Mouse (Mus musculus): ENCODE results near the gene Susd1.

Gene Susd1

DNA sequence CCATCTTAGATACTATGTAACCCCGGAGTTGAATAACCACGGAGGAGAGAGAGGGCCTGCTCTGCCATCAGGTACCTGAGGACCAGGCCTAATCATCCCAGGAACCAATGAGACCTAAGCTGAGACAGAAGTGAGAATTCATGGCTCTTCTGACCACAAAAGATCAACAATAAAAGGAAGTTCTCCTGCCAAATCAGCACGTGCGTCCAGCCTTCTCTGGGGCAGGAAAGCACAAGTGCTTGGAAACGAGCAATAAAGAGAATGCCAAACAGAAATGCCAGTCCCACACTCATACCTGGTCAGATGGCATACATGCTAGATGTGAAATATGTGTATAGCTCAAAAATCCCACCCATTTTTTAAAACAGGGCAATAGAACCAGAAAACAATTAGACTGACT lies 58.6 kb downstream of the Susd1 start:
- DNase-seq = no peak

DNA sequence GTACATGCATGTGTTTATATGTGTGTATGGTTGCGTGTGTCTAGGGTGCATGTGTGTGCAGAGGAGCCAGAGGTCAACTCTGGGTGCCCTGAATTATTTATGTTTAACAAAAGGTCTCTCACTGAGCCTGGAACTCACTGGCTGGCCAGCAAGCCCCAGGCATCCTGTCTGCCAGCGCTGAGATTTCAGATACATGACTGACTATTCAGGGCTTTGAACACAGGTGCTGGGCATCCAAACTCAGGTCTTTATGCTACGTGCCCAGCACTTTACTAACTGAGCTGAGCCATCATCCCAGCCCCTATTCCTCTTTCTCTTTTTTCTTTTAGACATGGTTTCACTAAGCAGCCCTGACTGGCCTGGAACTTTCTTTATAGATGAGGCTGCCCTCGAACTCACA lies 59.8 kb downstream of the Susd1 start:
- no peak for DNase-seq

DNA sequence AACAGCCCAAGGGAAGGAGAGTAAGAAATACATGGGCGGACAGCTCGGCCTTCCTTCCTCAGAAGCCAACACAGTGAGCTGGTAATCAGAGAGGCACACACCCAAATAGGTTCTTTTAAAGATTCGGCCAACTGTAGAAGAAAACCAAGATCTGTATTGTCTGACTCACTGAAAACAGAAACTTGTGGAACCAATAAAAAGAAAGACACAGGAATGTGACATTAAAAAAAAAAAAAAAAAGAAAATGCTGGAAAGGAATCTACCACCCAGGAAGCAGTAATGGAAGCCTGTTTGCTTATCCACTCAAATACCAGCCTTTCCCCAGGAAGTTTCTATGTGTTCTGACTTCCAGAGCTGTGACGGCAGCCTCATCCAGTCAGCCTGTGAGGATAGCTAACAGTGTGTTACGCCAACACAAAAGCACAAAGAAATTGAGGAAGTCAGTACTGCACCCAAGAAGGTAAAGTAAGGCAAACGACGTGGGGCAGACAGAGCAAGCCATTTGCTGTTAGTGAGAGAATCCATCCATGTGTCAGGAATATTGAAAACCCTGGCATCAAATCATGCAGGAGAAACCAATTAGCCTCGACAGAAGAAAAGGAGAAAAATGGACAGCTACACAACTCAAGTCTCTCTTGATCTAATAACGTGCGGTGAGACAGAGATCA lies 64.0 kb downstream of the Susd1 start:
- no peak for DNase-seq

DNA sequence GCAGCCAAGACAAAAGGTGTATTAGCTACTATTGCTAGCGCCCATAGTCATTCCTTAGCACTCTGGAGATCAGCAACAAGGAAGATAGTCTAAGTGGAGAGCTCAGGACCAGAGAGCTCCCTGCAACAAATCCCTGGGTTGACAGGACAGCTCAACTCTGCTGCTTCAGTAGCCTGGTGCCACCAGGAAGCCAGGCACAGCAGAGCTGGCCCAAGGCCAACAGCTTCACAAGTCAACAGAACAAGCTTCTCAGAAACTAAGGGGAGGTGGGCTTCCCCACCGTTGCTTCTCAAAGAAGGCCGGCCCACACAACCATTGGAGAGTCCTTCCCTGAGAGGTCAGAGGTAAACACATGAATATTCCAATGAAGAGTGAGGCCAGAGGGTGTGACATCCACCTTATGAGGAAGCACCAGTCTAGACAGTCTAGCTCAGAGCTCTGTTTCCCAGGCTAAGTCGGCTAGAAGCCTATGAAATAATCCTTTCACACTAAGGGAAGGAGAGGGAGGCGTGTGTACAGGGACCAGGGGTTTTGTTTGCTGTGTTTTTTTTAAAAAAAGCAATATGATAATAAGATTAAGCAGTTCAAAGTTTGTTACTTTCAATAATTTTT lies 65.8 kb downstream of the Susd1 start:
- DNase-seq = peak; percentile 46

DNA sequence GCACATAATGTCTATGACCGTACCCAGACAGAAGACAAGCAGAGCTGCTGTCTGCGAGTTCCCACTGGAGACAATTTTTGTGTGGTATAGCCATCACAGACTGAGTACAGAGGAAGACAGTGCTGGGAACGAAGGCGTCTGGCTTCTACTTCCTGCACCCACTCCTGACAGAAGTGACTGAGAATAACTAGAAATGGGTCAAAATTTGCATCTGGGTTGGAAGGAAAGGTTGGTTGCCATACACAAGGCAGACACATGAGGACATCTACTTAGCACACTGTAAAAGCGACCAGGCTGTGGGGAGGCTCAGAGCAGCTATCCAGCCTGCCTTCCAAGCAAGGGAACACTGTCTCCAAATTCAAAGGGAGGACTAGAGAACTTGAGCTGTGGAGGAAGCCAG lies 66.5 kb downstream of the Susd1 start:
- DNase-seq = no peak

DNA sequence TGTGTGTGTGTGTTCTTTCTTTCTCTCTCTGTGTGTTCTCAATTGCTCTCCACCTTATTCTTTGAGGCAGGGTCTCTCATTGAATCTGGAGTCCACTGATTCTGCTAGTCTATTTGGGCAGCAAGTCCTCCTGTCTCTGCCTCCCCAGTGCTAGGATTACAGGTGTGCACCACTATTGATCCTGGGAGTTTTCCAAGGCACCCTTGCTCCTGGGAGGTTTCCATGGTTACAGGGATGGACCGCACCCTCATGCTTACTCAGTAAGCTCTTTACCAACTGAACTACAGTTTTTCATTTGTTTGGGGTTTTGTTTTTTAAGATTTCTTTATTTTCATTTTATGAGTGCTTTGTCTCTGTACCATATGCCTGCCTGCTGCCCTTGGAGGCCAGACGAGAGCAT lies 68.5 kb downstream of the Susd1 start:
- no peak for DNase-seq

DNA sequence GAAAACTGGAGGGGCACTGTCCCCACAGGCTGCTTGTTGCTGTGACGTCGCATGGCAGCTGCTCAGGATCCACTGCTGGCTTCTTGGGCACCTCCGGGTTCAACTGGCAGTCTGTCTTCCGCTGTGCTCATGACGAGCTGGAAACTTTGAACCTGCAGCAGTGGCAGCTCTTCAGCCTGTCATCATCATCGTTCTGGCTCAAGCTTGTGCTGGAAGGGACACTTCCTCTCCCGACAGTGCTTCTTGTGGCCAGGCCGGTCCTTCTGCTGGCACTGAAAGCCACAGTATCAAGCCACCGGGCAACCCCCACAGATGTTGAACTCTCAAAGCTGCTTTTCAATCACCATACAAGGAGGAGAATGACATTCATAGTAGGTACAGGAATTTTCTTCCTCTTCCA lies 70.3 kb downstream of the Susd1 start:
- no peak for DNase-seq

DNA sequence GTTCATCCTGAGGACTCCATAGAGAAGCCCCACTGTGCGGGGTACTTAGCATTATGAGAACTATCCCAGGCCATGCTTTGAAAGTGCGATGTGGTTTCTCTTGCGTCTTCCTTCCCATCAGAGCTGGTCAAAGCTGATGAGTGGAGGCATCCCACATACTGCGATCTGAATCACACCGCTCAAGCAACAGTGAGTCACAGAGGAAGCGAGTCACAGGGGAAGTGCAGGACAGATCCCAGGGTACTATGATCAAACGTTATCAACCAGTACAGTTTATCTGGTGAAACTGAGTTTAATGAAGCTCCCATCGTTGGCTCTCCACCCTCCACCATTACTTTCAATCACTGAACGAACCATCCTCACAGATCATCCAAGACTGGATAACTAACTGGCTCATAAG lies 72.2 kb downstream of the Susd1 start:
- no peak for DNase-seq

DNA sequence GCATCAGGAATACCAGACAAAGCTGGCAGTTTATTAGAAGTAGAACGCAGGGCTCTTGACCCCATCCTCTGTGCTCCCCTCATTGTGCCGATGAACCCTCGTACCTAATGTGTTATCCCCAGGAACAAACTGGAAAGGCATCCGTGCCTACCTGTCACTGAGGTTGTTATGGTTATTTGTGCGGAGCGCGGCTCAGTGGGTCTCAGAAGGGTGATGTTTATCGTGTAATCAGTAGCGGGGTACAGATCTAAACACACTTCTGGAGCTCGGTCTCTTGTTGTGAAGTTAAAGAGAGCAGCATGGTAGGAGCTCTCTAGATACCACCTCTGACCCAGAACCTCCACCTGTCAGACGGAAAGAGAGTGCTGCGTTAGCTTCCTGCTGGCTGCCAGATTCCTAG lies 72.9 kb downstream of the Susd1 start:
- no peak for DNase-seq

DNA sequence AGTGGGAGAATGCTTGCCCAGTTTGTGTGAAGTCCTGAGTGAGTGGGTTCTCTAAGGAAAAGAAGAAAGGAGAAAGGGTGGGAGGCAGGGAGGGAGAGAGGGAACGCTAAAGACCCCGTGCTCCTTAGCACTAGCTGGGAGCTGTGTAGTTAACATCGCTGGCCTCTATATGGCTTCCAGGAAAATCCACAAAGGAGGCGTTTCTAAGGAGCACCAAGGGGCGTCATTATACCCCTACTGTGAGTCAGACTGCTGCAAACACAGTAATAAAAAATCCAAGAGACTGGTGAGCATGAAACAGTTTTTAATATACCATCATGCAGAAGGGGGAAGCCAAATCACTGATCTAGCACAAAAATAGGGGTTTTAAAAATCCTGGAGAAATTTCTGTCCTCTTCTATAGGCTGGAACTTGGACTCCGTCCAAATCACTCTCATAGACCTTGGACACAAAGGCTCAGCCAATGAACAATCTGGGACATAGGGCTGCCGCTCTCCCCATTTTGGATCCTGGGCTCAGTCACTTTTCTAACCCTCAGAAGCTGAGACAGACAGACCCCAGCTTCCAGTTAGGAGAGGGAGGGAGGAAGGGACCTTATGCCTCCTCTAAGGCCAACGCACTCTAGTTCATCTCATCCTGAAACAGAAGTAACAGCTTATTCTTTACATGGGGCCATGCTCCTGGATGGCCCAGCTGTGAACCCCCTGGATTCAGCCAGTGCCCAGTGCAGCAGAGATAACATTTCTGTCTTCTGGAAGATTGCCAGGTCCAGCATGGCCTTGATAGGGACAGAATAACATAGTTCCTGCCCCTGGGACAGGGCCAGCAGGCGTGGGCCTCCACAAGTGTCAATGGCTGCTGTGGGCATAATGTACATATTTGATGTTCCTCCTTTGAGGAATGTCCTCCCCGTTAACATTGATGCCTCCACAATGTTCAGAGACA lies 73.9 kb downstream of the Susd1 start:
- no peak for DNase-seq

DNA sequence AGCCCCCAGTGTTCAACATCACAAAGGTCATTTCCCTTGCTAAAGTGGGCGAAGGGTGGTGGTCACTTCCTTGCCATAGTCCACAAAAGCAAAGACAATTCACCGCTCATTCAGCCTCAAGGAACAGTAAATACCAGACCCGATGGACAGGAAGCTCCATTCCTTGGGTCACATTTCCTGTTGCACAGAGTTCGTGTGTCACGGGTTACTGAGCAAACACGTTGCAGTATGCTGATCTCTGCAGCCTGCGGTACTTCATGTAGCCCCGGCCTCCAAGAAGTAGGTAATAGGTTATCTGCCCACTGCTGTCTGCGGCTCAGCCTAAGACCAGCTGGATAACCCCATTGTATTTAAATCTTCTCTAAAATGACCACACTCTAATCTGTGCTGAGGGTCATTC lies 75.4 kb downstream of the Susd1 start:
- DNase-seq = no peak

DNA sequence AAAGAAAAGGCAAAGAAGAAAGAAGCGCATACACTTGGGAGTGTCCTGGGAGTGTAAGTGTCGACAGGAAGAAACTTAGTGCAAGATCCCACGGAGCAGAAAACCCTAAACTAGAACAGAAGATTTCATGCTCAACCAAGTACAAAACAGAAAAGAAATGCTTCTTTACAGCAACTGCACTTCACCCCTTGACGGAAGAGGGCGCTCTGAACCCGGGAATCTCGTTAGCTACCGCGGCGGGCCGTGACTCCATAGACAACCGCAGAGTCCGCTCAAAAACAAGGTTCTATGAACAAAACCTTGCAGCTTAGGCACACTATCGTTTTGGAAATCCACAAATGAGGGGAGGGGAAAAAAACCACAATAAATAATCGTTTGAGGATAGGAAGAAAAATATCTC lies 77.7 kb downstream of the Susd1 start:
- peak; percentile 90 for DNase-seq

DNA sequence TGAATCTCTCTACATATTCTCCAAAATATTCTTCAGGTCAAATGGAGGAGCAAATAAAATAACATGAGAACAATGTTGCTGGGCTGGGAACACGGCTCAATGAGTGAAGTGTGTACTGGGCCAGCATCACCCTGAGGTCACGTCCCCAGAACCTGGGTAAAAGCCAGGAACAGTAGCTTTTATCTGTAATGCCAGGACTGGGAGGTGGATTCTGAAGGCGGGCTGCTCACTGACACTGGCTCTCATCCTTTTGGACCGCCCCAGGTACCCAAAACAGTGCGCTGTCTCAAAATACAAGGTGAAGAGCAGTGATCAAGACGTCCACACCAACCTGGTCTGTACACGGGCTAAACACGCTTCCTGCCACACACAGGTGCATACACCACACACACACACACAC lies 78.5 kb downstream of the Susd1 start:
- DNase-seq = no peak

DNA sequence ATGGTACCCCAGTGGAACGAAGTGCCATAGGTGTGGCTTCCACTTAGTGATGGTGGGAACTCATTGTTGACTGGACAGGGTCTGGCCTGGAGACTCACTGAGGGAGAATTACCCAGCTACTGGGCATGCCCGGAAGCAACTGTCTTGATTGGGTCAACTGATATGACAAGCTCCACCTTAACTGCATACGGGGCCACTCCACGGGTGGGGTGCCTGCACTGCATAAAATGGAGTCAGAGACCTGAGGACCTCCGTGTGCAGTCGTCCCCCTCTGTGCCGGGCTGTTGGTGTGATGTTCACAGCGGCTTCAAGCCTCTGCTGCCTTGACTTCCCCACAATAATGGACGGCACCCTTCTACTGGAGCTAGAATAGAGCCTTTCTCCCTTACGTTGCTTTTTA lies 79.5 kb downstream of the Susd1 start:
- DNase-seq = no peak

DNA sequence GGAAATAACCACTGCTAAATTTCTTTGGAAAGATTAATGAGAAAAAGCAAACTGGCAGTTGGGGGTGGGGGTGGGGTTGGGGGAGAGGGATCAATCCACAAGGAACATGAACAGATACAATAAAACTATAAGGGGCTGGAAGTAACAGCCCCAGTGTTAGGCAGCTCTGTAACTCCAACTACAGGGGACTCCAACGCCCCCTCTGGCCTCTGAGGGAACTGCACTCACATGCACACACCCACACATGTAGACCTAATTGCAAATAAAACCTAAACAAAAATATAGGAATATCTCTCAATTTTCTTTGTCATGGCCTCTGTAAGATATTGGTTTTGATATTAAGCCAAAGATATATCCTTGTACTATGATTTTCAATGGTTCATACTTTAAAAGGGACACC lies 83.0 kb downstream of the Susd1 start:
- DNase-seq = no peak

DNA sequence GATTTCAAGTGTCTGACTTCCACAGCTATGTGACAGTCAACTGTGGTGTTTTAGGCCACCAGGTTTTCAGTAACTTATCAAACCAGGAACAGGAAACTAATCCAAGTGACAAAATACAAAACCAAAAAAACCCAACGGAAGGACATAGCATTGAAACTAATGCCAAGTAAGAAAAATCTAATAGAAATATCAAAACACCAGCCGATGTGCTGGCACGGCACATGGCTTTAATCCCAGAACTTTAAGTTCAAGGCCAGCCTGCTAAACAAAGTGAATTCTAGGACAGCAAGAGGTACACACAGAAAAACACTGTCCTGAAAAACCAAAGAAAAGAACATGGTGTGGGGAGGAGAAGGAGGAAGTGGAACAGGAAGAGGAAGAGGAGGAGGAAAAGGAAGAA lies 83.8 kb downstream of the Susd1 start:
- no peak for DNase-seq

DNA sequence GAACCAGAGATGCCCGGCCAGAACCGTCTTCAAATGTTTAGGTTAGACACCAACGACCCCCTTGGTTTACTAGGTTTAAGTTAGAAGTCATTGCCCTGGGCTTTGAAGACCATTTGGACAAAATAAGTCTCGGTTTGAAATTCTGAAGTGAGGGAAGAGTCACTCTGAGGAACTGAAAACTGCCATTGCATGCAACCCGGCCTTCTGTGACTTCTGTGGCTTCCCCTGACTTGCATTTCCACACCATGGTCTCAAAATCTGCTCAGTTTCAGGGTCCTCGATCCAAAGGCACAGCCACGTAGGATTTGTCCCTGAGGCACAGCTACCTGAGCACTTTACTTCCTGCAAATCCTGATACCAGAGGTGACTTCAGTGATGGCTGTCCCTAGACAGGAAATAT lies 86.5 kb downstream of the Susd1 start:
- no peak for DNase-seq

DNA sequence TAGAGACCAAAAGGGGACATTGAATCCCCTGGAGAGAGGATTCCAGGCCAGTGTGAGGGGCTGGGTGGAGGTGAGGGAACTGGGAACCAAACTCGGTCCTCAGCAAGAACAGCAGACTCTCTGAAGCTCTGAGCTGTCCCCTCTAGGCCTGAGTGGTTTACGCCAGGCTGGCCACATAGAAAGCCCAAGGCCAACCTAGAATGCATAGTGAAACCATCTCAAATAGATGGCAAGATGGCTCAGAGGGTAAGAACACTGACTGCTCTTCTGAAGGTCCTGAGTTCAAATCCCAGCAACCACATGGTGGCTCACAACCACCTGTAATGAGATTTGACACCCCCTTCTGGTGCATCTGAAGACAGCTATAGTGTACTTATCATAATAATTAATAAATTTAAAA lies 88.1 kb downstream of the Susd1 start:
- DNase-seq = no peak

DNA sequence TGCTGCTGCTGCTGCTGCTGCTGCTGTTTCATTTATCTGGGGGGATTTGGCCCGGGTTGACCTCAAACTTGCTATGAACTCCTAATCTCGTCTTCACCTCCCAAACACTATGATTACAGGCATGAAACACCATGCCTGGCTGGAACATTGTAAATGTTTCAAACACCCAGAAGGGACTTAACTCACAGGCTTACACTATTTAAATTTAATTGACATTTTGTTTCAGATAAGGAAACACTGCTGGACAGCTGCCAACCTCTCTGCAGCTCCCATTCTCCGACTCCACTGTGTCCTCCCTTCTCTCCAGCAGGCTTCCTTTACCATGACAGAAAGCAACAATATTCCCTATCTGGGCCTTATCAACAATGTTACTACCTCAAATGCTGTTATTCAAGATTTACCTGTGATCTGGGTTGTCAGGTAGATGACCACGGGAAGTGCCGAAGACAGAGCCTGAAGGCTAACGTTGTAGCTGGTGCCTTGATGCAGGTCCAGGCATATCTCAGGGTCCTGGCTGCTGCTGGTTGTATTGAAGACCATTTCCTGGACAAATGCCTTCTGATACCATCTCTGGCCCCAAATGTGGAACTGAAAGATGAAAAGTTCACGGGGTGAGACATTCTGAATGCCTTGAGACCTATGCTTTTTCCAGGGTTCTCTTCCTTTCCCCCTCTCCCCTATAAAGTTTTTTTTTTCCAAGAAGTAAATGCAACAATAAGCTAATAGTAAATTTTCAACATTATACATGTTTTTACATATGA lies 88.8 kb downstream of the Susd1 start:
- DNase-seq = peak; percentile 19

DNA sequence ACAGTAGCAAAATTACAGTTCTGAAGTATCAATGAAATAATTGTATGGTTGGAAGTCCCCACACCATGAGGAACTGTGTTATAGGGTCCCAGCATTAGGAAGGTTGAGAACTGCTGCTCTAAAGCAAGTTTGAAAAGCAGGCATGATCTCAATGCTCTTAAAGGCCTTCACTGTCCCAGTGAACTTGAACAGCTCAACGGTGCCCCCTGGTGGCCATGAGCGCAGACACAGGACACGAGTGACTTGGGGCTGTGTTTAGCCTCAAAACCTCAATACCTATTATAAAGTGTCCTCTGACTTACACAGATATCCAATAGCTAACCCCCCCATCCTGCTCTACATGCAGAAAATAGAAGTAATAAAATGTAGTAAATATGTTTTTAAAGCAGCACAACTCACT lies 97.7 kb downstream of the Susd1 start:
- DNase-seq = peak; percentile 96

DNA sequence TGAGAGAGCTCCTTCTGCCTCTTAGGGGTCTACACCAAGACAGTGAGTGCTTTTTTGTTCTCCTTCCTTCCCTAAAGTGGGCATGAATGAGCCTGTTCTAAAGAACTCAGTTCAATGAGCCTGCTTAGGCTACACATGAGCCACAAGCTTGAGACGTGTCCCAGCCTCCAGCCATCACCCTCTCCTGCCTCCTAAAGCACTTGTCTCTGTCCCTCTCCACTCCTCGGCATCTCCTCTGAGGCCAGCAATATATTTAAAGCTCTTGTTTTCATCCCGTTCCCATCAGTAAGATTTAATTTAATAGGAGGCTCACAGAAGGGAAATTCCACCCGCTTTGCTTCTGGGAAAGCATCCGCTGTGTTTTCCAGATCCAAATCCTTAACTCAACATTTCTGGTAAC lies 98.4 kb downstream of the Susd1 start:
- DNase-seq = no peak

DNA sequence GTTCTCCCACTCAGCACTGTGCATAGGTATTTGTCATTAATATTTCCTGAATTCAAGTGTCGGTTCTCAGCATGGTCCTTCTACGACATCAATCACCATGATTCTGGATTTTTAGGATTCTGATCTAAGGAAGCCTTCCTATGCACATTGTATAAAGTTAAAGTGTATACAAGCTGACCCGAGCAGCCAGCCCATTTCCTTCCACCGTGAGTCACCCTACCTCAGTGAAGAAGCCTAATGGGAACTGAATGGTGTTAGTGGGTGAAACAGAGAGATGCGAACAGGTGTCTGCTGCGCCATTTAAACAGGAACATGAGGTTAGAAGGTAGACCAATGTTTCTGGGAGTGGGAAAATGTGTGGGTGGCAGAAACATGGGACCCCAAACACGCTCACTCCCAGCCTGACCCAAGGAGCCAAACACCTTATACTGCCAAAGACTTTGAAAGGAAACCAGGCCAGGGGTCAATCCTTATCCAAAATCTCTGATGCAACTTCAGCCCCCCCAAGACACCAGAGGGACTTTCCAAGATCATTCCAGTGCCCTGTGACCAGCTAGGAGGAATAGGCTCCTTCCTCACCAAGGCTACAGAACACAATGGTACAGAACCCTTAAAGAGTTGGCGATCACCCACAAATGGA lies 99.4 kb downstream of the Susd1 start:
- DNase-seq = no peak

DNA sequence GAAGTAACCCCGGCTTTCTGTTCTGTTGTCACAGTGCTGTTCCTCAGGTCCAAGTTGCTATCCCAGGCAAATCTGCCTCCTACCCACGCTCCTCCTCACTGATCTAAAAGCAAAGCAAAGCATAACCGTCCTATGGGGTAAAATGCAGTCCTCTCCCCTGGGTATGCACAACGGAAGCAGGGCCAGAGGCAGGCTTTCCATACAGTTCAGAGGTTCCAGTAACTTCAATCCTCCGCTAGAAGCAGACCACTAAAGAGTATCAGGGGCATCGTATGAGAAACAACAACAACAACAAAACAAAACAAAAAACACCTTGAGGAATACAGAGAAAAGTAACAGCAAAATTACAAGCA lies 100.9 kb downstream of the Susd1 start:
- DNase-seq = no peak
